Mouse (Mus musculus) lung, postnatal 0 days (tissue): ENCODE measurements around the gene Nenf.

ENCODE experiments used
- CTCF ChIP-seq: IDR thresholded peaks from 2 replicates; pipeline ENCODE4 v1.5.1; 2016; ENCODE audit warnings: antibody characterized with exemption, mild to moderate bottlenecking
- EP300 ChIP-seq: IDR thresholded peaks from 2 replicates; pipeline ENCODE4 v1.6.1; 2016; ENCODE audit warnings: antibody characterized with exemption, mild to moderate bottlenecking, control low read depth

- TF ChIP-seq EP300 (no peak), CTCF (no peak)
These were observed 41.8 kb downstream of the Nenf start for GRCm38 (mm10) chr1:191276181-191276580.
